Mouse (Mus musculus) urinary bladder, adult 2 months (tissue): ENCODE data around the gene Gm7903. TPM values are rescaled to one million over a fixed set of nuclear protein-coding genes. Genes with fewer than 3 reads are reported as not detected.
"Not testable (repeated sequence)": the region's sequence is repeated elsewhere in the genome, so short reads cannot be mapped to it uniquely, and the experiment has no call there.

Source experiments
- DNase-seq: peaks from one replicate; pipeline ENCODE4 v3.0.0; 2022; ENCODE audit warnings: low spot score
- polyA plus RNA-seq: library from polyadenylated mRNA; depleted of rRNA; stranded (reverse); fragments of >200 nt; gene quantifications from 2 replicates; pipeline ENCODE4 v1.2.3, GENCODE M21; 2012; rRNA removed

Gene Gm7903
- not detected in 2 replicates for polyA plus RNA-seq

DNA sequence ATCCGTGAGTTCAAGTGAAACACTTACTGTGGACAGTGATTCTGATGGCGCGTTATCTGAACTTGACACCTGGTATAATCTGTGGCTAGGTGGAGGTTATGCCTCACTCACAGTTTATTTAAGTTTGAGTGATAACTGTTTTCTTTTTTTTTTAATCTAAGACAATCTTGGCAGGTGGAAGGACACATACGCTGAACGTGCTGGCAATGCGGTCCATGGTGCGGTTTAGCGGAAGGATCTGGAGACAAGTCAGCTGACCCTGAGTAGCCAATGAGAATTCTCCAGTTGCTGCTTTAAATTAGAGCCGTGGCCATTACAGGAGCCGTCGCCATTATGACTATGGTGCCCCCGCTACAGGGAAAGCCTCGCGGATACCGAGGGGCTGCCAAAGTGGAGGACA is at the start of gene Gm7903:
Gene Gm7903, plus strand, starts transcription at position 301 of the 400 bp plus-strand sequence.
- DNase-seq = not testable (repeated sequence)

DNA sequence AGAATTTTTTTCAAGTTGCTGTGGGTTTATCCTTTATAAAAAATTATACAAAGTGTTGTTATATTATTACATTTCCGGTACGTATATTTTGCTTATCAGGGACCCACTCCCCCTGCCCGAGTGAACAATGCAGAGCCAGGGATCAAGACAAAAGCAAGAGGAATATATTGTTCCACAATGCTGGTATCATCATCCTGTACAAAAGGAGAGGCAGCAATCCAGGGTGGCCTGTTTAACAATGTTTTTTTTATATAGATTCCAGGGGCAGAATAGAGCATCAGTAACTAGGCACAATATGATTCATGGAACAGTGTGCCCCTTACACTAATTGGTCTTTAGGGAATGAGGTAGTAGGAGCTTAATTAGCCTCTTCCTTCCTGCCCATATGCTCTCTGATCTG is 30.1 kb upstream of the Gm7903 start:
- not testable (repeated sequence) for DNase-seq

DNA sequence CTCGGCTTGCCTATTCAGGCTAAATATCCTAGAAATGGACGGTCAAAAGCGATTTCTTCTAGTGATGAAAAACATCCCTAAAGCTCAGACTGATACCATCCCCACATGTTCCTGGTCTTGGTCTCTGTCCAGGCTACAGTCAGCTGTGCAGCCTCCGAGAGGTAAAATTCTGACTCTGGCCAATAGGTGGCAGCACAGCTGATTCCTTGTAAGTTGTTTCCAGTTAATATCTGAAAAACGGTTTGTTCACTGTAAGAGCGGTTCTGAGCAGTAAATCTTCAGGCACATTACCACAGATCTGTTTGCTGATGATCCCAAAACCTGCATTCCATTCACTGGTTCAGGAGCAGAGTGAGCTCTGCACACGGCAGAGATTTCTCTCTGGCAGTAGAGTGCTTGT is 12.4 kb upstream of the Gm7903 start:
- not testable (repeated sequence) for DNase-seq

DNA sequence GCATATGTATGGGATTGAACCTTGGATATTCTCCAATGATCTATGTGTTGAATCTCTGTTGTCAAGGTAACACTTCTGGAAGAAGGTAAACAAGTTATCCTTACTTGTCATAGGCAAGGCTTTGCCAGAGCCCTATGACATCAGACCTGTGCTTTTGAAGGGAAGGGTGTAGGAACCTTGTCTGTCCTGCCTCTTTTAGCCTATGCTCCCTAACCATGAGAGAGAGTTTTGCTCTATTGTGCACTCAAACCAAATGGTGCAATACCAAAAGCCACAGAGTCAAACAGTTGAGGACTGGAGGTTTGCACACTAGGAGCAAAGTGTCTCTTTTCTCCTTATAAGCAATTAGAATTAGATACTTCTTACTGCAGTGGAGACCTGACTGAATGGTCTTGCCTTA is 11.8 kb upstream of the Gm7903 start:
- not testable (repeated sequence) for DNase-seq

DNA sequence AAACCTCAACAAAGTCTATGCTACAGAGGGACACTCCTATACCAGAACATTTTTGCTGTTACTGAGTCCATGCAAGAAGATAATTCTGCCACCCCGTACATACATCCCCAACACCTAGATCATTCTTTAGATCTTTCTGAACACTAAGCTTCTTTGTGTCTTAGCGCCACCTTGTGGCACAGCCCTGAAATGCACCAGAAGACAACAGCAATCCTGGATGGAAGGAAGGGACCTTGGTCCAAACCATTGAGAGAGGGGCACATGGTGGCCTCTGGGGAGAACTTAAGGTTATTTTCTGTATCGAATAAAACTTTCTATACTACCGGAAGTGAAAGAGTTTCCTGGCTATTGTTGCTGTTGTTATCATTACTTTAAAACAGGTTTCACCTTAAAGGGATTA is 11.2 kb upstream of the Gm7903 start:
- not testable (repeated sequence) for DNase-seq

DNA sequence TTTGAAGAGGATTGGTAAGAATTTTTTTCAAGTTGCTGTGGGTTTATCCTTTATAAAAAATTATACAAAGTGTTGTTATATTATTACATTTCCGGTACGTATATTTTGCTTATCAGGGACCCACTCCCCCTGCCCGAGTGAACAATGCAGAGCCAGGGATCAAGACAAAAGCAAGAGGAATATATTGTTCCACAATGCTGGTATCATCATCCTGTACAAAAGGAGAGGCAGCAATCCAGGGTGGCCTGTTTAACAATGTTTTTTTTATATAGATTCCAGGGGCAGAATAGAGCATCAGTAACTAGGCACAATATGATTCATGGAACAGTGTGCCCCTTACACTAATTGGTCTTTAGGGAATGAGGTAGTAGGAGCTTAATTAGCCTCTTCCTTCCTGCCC is 30.5 kb downstream of the Gm7903 start:
- not testable (repeated sequence) for DNase-seq

DNA sequence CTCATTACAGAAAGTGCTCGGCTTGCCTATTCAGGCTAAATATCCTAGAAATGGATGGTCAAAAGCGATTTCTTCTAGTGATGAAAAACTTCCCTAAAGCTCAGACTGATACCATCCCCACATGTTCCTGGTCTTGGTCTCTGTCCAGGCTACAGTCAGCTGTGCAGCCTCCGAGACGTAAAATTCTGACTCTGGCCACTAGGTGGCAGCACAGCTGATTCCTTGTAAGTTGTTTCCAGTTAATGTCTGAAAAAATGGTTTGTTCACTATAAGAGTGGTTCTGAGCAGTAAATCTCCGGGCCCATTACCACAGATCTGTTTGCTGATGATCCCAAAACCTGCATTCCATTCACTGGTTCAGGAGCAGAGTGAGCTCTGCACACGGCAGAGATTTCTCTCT is 48.3 kb downstream of the Gm7903 start:
- DNase-seq = not testable (repeated sequence)

DNA sequence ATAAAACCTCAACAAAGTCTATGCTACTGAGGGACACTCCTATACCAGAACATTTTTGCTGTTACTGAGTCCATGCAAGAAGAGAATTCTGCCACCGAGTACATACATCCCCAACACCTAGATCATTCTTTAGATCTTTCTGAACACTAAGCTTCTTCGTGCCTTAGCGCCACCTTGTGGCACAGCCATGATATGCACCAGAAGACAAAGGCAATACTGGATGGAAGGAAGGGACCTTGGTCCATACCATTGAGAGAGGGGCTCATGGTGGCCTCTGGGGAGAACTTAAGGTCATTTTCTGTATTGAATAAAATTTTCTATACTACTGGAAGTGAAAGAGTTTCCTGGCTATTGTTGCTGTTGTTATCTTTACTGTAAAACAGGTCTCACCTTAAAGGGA is 49.5 kb downstream of the Gm7903 start:
- DNase-seq = not testable (repeated sequence)

Other genes starting within 250 kb of the Gm7903 start
- 0.91 and 1.0 TPM in 2 replicates for gene Tceal6, start 223.1 kb upstream of the Gm7903 start, polyA plus RNA-seq
- not detected in 2 replicates for gene Pramel3, start 131.5 kb upstream of the Gm7903 start, polyA plus RNA-seq
- not detected in 2 replicates for gene Gm5128, start 60.6 kb upstream of the Gm7903 start, polyA plus RNA-seq
- not detected in 2 replicates for gene AV320801, start 60.8 kb downstream of the Gm7903 start, polyA plus RNA-seq
- gene Nxf7, start 164.9 kb downstream of the Gm7903 start, polyA plus RNA-seq = 0.22 and 0.34 TPM in 2 replicates
- gene Prame, start 193.9 kb downstream of the Gm7903 start, polyA plus RNA-seq = not detected in 2 replicates